Mouse (Mus musculus) megakaryocyte, embryonic 14.5 days (primary cell): Measurements from ENCODE around the gene Tbc1d2.

Experiments used
- FLI1 ChIP-seq: IDR thresholded peaks from 2 replicates; pipeline ENCODE4 v1.6.1; 2012; ENCODE audit warnings: low read length, inconsistent platforms, mixed read lengths
- GATA1 ChIP-seq: IDR thresholded peaks from 3 replicates; pipeline ENCODE4 v1.6.1; 2012; ENCODE audit warnings: mixed read lengths, low read length, inconsistent platforms, borderline replicate concordance

DNA sequence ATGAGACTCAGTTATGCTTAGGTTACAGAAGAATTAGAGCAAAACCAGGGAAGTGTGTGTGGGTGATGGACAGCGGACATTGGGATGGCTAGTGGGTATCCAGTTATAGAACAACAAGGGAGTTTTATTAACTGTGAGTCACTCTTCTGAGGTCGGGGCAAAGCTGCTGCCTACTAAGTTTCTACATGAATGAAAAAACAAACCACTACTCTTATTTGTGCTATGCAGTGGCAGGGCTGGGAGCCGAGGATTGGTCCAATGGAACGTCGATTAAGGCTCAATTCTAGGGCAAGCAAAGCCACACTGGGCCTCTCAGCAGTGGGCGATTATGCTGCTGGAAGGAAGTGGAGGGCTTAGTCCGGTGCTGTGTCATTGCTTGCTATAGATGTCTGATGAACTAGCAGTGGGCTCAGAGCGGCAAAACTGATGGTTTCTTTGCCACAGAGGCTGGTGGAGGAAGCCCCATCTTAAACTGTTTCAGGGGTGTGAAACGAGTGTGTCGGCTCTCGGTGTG is 25.3 kb upstream of the Tbc1d2 start:
- TF ChIP-seq GATA1 (no peak), FLI1 (no peak)
